Mouse (Mus musculus): Measurements from ENCODE around the gene Nptx1. TPM values are rescaled to one million over a fixed set of nuclear protein-coding genes. Genes with fewer than 3 reads are reported as not detected.

The Nptx1 gene
- total RNA-seq (2021): 100 to 1,000 TPM; 226 to 265 TPM
- long read RNA-seq, experiment 1, full-length matches to known transcripts: 124 of 241 reads
- long read RNA-seq, experiment 1, partial matches to known transcripts: 11 of 241 reads
- long read RNA-seq, experiment 1, other reads (novel, unspliced or antisense): 106 of 241 reads
- long read RNA-seq, experiment 2, full-length matches to known transcripts: 32 of 126 reads
- long read RNA-seq, experiment 2, partial matches to known transcripts: 2 of 126 reads
- long read RNA-seq, experiment 2, other reads (novel, unspliced or antisense): 92 of 126 reads

GRCm38 (mm10) chr11:119547183-119547921 lies at the start of gene Nptx1:
Gene Nptx1, minus strand, starts transcription at chr11:119547753.
- peak; percentile 82 to 85 for DNase-seq (ENCODE audit: low spot score in 2 of 2)

DNA sequence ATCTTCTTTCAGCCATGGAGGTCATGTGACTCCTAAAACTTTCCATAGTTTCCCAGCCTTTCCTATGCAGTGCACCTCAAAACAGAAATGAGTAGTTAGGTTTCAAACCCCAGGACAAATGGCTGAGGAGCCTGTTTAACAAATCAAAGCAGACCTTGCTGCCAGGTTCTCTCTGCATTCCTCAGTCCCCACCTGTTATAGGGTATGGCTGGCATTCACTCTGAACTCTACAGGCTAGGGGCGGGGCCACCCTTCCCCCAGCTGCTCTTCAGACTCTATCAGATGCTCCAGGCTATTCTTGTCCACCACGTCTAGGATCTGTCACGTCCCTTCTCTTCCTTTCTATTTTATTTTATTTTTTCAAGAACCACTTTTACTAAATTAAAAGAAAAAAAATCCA lies 46.4 kb upstream of the Nptx1 start:
- DNase-seq (ENCODE audit: low spot score in 2 of 2): no peak

DNA sequence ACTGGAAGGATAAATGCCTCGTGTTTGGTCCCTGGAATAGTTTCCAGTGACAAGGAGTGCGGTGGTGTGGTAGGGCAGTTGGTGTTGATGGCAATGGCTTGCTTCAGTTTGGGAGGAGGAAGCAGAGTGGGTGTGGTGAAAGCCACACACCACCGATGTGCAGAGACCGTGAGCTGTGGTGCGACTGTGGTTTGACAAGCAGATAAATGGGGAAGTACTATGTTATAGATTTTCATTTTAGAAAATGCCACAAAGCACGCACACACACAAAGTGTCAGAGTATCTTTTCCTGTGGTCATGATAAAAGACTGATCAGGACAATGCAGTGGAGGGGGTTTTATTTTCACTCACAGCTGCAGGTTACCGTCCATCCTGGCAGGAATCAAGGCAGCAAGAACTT lies 41.7 kb upstream of the Nptx1 start:
- DNase-seq (ENCODE audit: low spot score in 2 of 2): no peak

DNA sequence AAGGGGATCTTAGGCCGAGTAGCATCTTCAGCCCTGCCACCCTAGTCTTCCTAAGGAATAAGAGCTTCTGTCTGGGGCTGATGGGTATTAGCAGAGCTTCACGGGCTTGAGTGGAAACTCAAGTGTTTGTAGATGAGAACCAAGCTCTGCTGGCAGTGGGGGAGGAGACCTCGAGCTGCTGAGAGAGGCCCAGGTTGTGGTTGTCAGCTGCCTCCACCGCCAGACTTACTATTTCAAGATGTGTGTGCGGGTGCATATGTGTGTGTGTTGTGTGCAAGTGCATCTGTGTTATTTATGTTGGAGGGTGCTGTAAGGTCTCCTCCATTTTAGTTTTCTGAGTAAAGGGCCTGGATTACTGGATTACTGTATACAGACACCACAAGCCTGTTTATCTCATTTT lies 39.6 kb upstream of the Nptx1 start:
- no peak for DNase-seq (ENCODE audit: low spot score in 2 of 2)

GRCm38 (mm10) chr11:119586511-119586910 lies 39.0 kb upstream of the Nptx1 start:
- no peak for DNase-seq (ENCODE audit: low spot score in 2 of 2)

DNA sequence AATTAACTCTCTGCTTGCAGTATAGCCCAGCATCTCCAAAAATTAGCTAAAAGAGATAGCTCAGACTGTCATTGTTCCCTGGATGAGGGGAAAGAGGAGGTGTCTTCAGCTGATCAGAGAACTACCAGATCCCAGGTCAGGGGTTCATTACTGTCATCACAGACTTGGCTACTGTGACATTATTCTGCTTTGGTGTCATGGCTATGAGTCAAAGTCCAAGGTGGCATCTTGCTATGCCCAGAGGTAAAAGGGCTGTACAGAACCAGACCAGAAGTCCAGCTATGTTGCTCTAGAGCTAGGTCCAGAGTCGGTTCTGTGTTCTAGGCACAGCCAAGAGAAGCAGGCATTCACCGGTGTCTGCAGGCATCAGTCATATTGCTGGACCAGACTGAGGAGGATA lies 30.2 kb upstream of the Nptx1 start:
- DNase-seq (ENCODE audit: low spot score in 2 of 2): no peak

DNA sequence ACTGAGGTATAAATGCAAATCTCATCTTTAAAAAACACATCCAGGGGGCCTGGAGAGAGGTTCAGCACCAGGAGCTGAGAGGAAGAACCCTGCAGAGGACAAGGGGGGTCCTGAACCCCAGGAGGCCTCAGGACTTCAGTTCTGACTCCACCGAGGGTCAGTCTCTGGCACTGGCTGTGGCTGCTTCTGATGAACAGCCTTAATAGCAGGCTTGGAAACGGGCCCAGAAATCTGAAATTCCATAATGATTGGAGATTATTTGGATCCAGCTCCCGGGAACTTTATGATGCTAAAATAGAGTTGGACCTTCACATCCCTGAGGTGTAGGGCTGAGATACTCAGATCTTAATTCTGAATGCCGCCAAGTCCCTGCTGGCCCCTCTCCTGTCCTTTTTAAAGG lies 29.3 kb upstream of the Nptx1 start:
- no peak for DNase-seq (ENCODE audit: low spot score in 2 of 2)

DNA sequence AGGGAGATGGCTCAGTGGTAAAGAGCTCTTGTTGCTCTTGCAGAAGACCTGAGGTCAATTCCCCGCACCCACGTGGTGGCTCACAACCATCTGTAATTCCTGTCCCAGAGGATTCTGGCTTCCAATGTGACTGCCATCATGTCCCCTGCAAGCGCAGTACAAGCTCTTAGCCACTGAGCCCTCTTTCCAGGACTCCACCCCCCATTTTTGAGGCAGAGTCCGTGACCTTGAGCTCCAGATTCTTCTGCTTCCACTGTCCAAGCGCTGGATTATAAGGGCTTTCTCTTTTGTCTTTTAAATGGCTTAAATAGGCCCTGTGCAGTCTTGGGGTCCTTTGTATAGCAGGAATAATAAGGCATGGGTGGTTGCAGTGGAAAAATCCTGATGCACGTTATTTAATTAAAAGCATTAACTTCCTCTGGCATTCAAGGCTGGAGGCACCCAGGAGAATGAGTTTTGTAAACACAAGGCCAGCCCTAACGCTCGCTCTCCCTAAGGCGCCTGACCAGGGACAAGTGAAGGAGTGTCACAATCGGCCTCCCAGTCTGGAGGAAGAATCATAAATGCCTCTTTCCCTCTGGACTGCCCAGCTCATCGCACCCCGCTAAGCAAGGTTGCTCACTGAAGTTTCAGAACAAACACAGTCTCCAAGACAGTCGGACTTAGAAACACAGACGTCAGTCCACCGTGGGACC lies 24.9 kb upstream of the Nptx1 start:
- no peak for DNase-seq (ENCODE audit: low spot score in 2 of 2)

- no peak for DNase-seq (ENCODE audit: low spot score in 2 of 2)
Observed at GRCm38 (mm10) chr11:119566188-119566587, 18.6 kb upstream of the Nptx1 start.

- peak; percentile 60 to 68 for DNase-seq (ENCODE audit: low spot score in 2 of 2)
Observed at GRCm38 (mm10) chr11:119565684-119566083, 18.1 kb upstream of the Nptx1 start.

GRCm38 (mm10) chr11:119565021-119565420 lies 17.5 kb upstream of the Nptx1 start:
- DNase-seq (ENCODE audit: low spot score in 2 of 2): no peak

- no peak for DNase-seq (ENCODE audit: low spot score in 2 of 2)
Observed at GRCm38 (mm10) chr11:119564383-119564782, 16.8 kb upstream of the Nptx1 start.

DNA sequence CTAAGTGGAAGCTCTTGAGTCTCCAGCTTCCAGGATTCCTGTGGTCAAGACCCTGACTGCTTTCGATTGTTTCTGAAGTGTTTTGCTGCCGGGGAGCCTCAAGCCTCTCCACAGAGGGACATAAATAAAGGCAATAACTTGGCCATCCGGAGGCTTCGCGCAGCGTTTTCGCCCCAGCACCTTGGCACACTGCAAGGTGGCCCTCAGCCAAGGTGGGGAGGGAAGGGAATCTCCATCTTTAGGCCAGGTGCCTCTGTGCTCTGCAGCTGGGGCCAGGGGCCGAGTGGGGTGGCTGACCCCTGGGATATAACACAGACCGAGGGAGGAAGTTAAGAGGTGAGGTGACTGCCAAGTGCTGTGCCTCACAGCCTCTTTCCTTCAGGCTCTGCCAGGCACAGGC lies 15.6 kb upstream of the Nptx1 start:
- no peak for DNase-seq (ENCODE audit: low spot score in 2 of 2)

DNA sequence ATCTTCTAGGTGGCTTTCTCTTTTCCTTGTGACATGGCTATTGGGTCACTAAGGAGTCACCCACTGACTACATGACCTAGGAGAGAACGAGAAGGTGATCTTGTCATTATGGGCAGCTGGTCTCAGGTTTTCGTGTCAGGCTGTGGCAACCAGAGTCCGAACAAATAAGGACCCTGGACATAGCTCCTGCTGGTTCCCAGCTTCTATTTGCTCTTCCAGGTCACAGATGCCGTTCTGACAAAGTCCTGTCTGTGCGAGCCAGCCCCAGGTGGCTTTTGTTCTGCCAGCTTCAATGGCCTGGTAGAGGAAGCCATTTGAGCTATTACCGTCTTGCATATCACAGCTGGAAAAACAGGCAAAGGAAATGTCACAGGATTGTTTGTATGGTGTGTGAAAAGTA lies 14.7 kb upstream of the Nptx1 start:
- no peak for DNase-seq (ENCODE audit: low spot score in 2 of 2)

GRCm38 (mm10) chr11:119558870-119559610 lies 11.5 kb upstream of the Nptx1 start:
- no peak for DNase-seq (ENCODE audit: low spot score in 2 of 2)

- DNase-seq (ENCODE audit: low spot score in 2 of 2): no peak
Observed at GRCm38 (mm10) chr11:119557940-119558869, 10.7 kb upstream of the Nptx1 start.

DNA sequence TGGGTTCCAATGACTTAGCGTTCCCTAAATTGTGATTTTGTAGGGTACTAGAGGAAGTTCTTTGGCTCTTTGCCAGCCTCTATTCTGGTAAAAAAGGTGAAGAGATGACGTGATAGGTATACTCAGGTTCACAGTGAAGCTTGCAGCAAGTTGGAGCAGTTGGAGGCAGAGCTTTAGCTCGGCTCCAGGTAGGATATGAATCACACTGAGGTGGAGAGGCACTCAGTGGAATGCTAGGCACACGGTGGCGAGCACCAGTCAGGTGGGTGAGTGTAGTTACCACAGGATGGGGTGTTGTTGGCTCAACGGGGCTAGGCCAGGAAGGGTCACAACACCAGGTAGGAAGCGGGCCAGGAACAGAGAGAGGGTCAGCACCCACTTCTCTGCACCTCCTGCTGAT lies 7.6 kb upstream of the Nptx1 start:
- no peak for DNase-seq (ENCODE audit: low spot score in 2 of 2)

GRCm38 (mm10) chr11:119554706-119555105 lies 7.2 kb upstream of the Nptx1 start:
- DNase-seq (ENCODE audit: low spot score in 2 of 2): no peak

DNA sequence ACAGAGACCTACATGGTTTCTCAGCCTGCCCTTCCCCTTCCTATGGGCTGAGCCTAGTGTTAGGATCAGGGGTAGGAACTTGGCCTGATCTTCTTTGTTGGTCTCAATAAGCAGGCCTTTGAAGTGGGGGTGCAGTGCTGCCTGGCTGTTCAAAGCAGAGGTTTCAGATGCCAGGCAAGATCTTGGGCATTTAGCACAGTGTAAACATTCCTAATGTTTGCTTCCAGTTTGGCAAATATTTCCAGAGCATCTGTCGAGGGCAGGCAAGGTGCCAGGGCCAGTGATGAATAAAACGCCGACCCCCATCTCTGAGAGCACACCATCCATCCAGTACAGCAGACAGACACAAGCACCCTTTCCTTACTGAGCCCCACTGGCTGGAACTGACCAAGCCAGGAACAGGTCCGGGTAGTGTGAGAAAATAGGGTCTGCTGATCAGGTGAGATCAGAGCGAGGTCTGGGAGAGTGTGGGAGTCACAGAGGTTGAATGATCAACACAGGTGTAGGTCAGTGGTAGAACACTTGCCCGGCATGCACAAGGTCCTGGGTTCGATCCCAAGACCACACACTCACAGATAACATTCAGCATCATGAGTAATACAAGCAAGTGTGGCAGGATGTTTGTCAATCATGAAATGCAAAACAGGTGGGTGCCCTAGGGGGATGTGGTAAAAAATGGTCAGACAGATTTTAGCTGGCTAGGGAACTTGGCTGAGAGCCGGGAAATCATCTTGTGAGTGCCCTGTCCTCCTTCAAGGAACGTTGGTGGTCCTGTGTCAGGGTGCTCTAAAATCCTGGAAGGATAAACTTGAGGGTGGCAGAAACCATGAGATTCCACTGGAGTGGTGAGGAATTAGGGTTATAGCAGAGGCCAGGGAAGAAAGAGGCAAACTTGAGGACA lies 5.6 kb upstream of the Nptx1 start:
- no peak for DNase-seq (ENCODE audit: low spot score in 2 of 2)
